Mouse (Mus musculus) embryonic facial prominence, embryonic 13.5 days (tissue): ENCODE measurements around the gene Spg11. TPM values are rescaled to one million over a fixed set of nuclear protein-coding genes. Genes with fewer than 3 reads are reported as not detected.
A peak's percentile ranks its signal among the peaks of the same experiment; 100 is the strongest.
"Not testable (repeated sequence)": the region's sequence is repeated elsewhere in the genome, so short reads cannot be mapped to it uniquely, and the experiment has no call there.

ENCODE experiments used
- ATAC-seq: fragments of 200-750 bp; cut with Nextera tagmentation; 2 replicates; pipeline ENCODE4 v1.8.0; 2017; ENCODE audit warnings: low read depth; ENCODE audit not compliant: insufficient number of reproducible peaks, insufficient read depth, low FRiP score, low TSS enrichment
- H3K27ac ChIP-seq: fragments of 300-500 bp; sonication (generic); 2 replicates; pipeline ENCODE4 v1.5.1; 2015; ENCODE audit warnings: moderate library complexity, mild to moderate bottlenecking, inconsistent platforms
- H3K27me3 ChIP-seq: fragments of 300-500 bp; sonication (generic); 2 replicates; pipeline ENCODE4 v1.6.1; 2015; ENCODE audit warnings: mild to moderate bottlenecking, inconsistent platforms
- H3K36me3 ChIP-seq: fragments of 300-500 bp; sonication (generic); 2 replicates; pipeline ENCODE4 v1.6.1; 2015; ENCODE audit warnings: mild to moderate bottlenecking, inconsistent platforms
- H3K4me1 ChIP-seq: fragments of 300-500 bp; sonication (generic); 2 replicates; pipeline ENCODE4 v1.6.1; 2015; ENCODE audit warnings: inconsistent platforms
- H3K4me2 ChIP-seq: fragments of 300-500 bp; sonication (generic); 2 replicates; pipeline ENCODE4 v1.6.1; 2015; ENCODE audit warnings: moderate library complexity, mild to moderate bottlenecking, inconsistent platforms
- H3K4me3 ChIP-seq: fragments of 300-500 bp; sonication (generic); 2 replicates; pipeline ENCODE4 v1.5.1; 2015; ENCODE audit warnings: mild to moderate bottlenecking, inconsistent platforms
- H3K9ac ChIP-seq: fragments of 300-500 bp; sonication (generic); 2 replicates; pipeline ENCODE4 v1.6.1; 2015; ENCODE audit warnings: mild to moderate bottlenecking, inconsistent platforms
- H3K9me3 ChIP-seq: fragments of 300-500 bp; sonication (generic); 2 replicates; pipeline ENCODE4 v1.6.1; 2016; ENCODE audit warnings: inconsistent platforms
- WGBS: fragments of 180-500 bp; shearing (Covaris S2); methylation state at CpG from one replicate; pipeline ENCODE4 v1.1.7; 2015; ENCODE audit warnings: mixed read lengths; 5-methylcytosine and 5-hydroxymethylcytosine counted together
- polyA plus RNA-seq: library from polyadenylated mRNA; unstranded; fragments of >200 nt; fragmentation: Nextera tagmentation; extraction: Ambion mirVana; gene quantifications from 2 replicates; pipeline ENCODE4 v1.2.1, GENCODE M21; 2015

Spg11 gene
- polyA plus RNA-seq, 1 experiment from 2014 or later, result 9.1 TPM

DNA sequence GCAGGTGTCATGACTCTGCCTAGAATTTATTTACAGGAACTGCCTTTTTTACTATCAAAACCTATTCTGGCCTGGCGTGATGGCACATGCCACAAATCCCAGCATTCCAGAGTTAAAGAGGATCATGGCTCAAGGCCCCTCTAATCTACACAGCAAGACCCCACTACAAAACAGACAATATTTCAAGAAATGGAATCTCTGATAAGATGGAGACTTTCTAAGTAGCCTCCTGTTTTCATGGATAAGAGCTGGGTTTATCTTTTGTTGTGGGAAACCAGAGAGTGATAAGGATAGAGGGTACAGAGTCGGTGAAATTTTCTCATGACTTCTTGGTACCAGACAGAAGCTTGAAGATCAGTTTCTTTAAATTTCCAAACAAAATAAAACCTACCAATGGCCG is 82.1 kb downstream of the Spg11 start:
- H3K4me3 ChIP-seq, result no peak overlapping the region
- no peak for ATAC-seq
- H3K4me1 ChIP-seq, result no peaks in the 10 kb centered on the region
- H3K9me3 ChIP-seq, result no peaks in the 10 kb centered on the region
- WGBS, result 95% methylated on average over 3 of the region's 3 CpGs
- no peak overlapping the region for H3K4me2 ChIP-seq
- H3K27me3 ChIP-seq, result no peaks in the 10 kb centered on the region
- no peak overlapping the region for H3K9ac ChIP-seq
- H3K27ac ChIP-seq, result no peak overlapping the region
- H3K36me3 ChIP-seq, result peaks cover 27% of the 10 kb centered on the region; the same call in 1 of the 2 replicates

- Histone ChIP-seq H3K27me3 (no peaks in the 10 kb centered on the region), H3K27ac (no peak overlapping the region), H3K4me1 (peaks cover 13% of the 10 kb centered on the region; the same call in 1 of the 2 replicates), H3K9ac (no peak overlapping the region), H3K9me3 (no peaks in the 10 kb centered on the region), H3K4me3 (no peak overlapping the region), H3K4me2 (no peak overlapping the region), H3K36me3 (peaks cover 13% of the 10 kb centered on the region)
- ATAC-seq, result no peak
- 85% methylated on average over 5 of the region's 6 CpGs for WGBS
These were observed 86.2 kb downstream of the Spg11 start for GRCm38 (mm10) chr2:122031970-122032369.

GRCm38 (mm10) chr2:122028756-122029700 is 89.2 kb downstream of the Spg11 start:
- Histone ChIP-seq H3K9me3 (no peaks in the 10 kb centered on the region), H3K36me3 (peaks cover 5% of the 10 kb centered on the region; the same call in 1 of the 2 replicates), H3K4me2 (peak overlapping the region; percentile 63), H3K27me3 (no peaks in the 10 kb centered on the region), H3K4me1 (peaks cover 13% of the 10 kb centered on the region; the same call in 1 of the 2 replicates), H3K4me3 (peak overlapping the region; percentile 93), H3K27ac (peak overlapping the region; percentile 88), H3K9ac (peak overlapping the region; percentile 94)
- peak; percentile 68 for ATAC-seq
- WGBS, result 1% methylated on average over 62 of the region's 71 CpGs

GRCm38 (mm10) chr2:122027862-122028755 is 90.1 kb downstream of the Spg11 start, which contains the start of gene Eif3j1:
Gene Eif3j1 (plus strand): TSS chr2:122028546.
- H3K4me1 ChIP-seq, result peaks cover 13% of the 10 kb centered on the region; the same call in 1 of the 2 replicates
- ATAC-seq, result peak; percentile 100

DNA sequence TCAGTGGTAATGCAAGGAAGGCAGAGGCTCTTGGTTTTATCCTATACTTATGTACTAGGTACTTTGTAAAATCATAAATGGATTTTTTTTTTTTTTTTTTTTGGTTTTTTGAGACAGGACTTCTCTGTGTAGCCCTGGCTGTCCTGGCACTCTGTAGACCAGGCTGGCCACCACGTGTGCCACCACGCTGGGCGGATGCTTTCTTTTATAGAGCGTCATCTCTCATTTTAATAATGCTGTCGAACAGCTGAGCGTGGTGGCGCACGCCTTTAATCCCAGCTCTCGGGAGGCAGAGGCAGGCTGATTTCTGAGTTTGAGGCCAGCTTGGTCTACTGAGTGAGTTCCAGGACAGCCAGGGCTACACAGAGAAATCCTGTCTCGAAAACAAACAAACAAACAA is 91.1 kb downstream of the Spg11 start:
- Histone ChIP-seq H3K4me1 (peaks cover 13% of the 10 kb centered on the region; the same call in 1 of the 2 replicates), H3K4me2 (peak overlapping the region; percentile 62)
- H3K9me3 ChIP-seq, ATAC-seq, H3K4me3 ChIP-seq, H3K9ac ChIP-seq, H3K36me3 ChIP-seq, H3K27me3 ChIP-seq, H3K27ac ChIP-seq: not testable (repeated sequence)
- WGBS, result 93% methylated on average over 10 of the region's 10 CpGs

More at GRCm38 (mm10) chr2:122027862-122028755, 90.1 kb downstream of the Spg11 start, which contains the start of gene Eif3j1:
- Histone ChIP-seq H3K9me3 (no peaks in the 10 kb centered on the region), H3K4me2 (peak within 1 kb of the TSS; percentile 63), H3K36me3 (peaks cover 5% of the 10 kb centered on the region; the same call in 1 of the 2 replicates), H3K4me3 (peak within 1 kb of the TSS; percentile 93), H3K9ac (peak within 1 kb of the TSS; percentile 94), H3K27me3 (no peaks in the 10 kb centered on the region), H3K27ac (peak within 1 kb of the TSS; percentile 88)
- under 1% methylated on average over 48 of the region's 67 CpGs for WGBS

DNA sequence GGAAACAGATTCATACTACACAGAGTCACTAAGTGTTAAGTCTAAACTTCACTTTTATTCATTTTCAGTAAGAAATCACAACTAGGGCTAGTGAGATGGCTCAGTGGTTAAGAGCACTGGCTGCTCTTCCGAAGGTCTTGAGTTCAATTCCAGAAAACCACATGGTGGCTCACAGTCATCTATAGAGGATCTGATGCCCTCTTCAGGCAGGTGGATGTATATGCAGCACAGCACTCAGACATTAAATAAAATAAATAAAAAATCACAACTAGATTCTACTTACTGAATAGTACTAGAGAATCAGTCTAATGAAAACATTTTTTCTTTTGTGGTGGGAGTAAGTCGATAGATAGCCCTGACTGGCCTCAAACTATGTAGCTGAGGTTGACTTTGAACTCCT is 95.9 kb downstream of the Spg11 start:
- Histone ChIP-seq H3K4me2 (no peak overlapping the region), H3K36me3 (no peaks in the 10 kb centered on the region), H3K4me1 (0 out of 2 replicates have a peak, but pooled peaks cover 2% of the 10 kb centered on the region), H3K9me3 (no peaks in the 10 kb centered on the region), H3K27ac (no peak overlapping the region), H3K9ac (no peak overlapping the region), H3K27me3 (no peaks in the 10 kb centered on the region), H3K4me3 (no peak overlapping the region)
- ATAC-seq, result no peak
- 72% methylated on average over 2 of the region's 2 CpGs for WGBS

DNA sequence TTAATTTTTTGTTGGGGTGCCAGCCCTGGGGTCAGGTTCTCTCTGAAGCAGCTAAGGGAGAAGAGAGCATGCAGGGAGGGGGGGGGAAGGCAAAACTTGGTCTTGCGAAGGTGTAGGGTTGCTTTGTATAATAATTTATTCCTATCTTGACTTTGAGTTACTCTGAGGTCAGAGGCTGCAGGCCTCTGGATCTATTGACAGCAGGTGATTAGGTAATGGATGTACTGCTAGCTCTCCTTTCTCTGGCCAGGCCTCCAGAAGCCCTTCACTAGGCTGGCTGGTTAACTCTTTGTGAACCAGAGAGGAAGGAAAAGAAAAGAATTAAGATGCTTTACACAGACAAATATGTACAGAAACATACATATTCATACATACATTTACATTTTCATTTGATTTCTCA is 99.5 kb downstream of the Spg11 start:
- no peak overlapping the region for H3K9ac ChIP-seq
- no peak overlapping the region for H3K27ac ChIP-seq
- H3K9me3 ChIP-seq, result no peaks in the 10 kb centered on the region
- no peaks in the 10 kb centered on the region for H3K27me3 ChIP-seq
- peaks cover 10% of the 10 kb centered on the region for H3K36me3 ChIP-seq
- WGBS, result 61% methylated on average over 1 of the region's 1 CpGs
- no peak for ATAC-seq
- H3K4me3 ChIP-seq, result no peak overlapping the region
- no peak overlapping the region for H3K4me2 ChIP-seq
- no peaks in the 10 kb centered on the region for H3K4me1 ChIP-seq

DNA sequence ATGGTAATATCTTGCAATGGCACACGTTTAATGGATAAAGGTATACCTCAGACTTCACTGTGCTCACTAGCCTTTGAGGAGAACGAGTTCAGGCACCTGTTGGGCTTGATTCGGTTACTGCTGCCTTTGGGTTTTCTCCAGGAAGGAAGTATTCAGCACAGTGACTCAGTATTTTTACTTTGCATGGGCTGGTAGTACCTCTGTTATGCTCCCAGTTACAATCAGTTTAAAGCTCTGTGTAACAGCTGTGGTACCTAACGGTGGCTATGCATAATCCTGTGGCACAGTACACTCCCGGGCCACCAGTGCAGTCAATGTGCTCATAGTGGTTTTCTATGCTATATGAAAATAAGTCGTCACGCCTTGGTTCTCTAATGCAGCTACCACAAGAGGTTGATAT is 106.7 kb downstream of the Spg11 start:
- no peak overlapping the region for H3K27ac ChIP-seq
- H3K4me1 ChIP-seq, result no peaks in the 10 kb centered on the region
- H3K9ac ChIP-seq, result no peak overlapping the region
- no peak for ATAC-seq
- H3K9me3 ChIP-seq, result no peaks in the 10 kb centered on the region
- H3K36me3 ChIP-seq, result peaks cover 45% of the 10 kb centered on the region
- H3K27me3 ChIP-seq, result no peaks in the 10 kb centered on the region
- 89% methylated on average over 7 of the region's 7 CpGs for WGBS
- H3K4me2 ChIP-seq, result no peak overlapping the region
- H3K4me3 ChIP-seq, result no peak overlapping the region

DNA sequence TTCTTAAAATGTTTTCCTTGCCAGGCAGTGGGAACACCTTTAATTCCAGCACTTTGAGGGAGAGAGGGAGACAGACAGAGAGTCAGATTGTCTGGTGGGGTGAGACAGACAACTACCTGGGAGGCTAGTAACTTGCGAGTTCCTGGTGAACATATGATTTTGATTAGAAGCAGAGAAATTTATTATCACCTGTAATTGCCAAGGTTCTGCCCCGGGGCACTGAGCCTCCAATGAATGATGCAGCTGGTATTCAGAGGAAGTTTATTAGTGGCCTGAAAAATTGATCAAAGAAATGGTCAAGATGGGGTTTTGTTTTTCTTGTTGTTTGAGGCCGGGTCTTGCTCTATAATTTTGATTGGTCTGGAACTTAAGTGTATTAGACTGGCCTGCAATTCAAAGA is 109.4 kb downstream of the Spg11 start:
- ATAC-seq, result no peak
- Histone ChIP-seq H3K27ac (no peak overlapping the region), H3K9ac (no peak overlapping the region), H3K4me2 (no peak overlapping the region), H3K36me3 (peaks cover 53% of the 10 kb centered on the region), H3K27me3 (no peaks in the 10 kb centered on the region), H3K9me3 (no peaks in the 10 kb centered on the region), H3K4me1 (no peaks in the 10 kb centered on the region), H3K4me3 (no peak overlapping the region)
- WGBS, result 51% methylated on average over 3 of the region's 3 CpGs
